Mouse (Mus musculus) spleen, postnatal 4 days (tissue): Measurements from ENCODE around the gene Bicdl1.
"Not testable (repeated sequence)": the region's sequence is repeated elsewhere in the genome, so short reads cannot be mapped to it uniquely, and the experiment has no call there.

Experiments used
- DNase-seq, 2 experiments: peaks; one replicate each; pipeline ENCODE4 v3.0.0; 2022; ENCODE audit warnings: low spot score in 2 of 2

The Bicdl1 gene

GRCm38 (mm10) chr5:115731001-115731731 lies at the start of gene Bicdl1:
Gene Bicdl1 (minus strand): TSS chr5:115731621.
- peak; percentile 67 to 89 for DNase-seq

- no peak for DNase-seq
Observed at GRCm38 (mm10) chr5:115776911-115777310, 45.5 kb upstream of the Bicdl1 start.

GRCm38 (mm10) chr5:115775350-115775749 lies 43.9 kb upstream of the Bicdl1 start:
- no peak for DNase-seq

GRCm38 (mm10) chr5:115770048-115770447 lies 38.6 kb upstream of the Bicdl1 start:
- no peak for DNase-seq

GRCm38 (mm10) chr5:115769116-115769515 lies 37.7 kb upstream of the Bicdl1 start:
- DNase-seq, result no peak

- DNase-seq, result no peak
Observed at GRCm38 (mm10) chr5:115766821-115767220, 35.4 kb upstream of the Bicdl1 start.

GRCm38 (mm10) chr5:115763981-115764380 lies 32.6 kb upstream of the Bicdl1 start:
- DNase-seq, result no peak

GRCm38 (mm10) chr5:115760903-115761302 lies 29.5 kb upstream of the Bicdl1 start:
- DNase-seq, result no peak

- no peak for DNase-seq
Observed at GRCm38 (mm10) chr5:115758431-115759180, 27.2 kb upstream of the Bicdl1 start.

- no peak for DNase-seq
Observed at GRCm38 (mm10) chr5:115757516-115757915, 26.1 kb upstream of the Bicdl1 start.

GRCm38 (mm10) chr5:115755501-115755900 lies 24.1 kb upstream of the Bicdl1 start:
- DNase-seq, result no peak

GRCm38 (mm10) chr5:115754831-115755230 lies 23.4 kb upstream of the Bicdl1 start:
- DNase-seq, result no peak

- no peak for DNase-seq
Observed at GRCm38 (mm10) chr5:115752883-115753282, 21.5 kb upstream of the Bicdl1 start.

- DNase-seq, result not testable (repeated sequence)
Observed at GRCm38 (mm10) chr5:115751916-115752315, 20.5 kb upstream of the Bicdl1 start.

- no peak for DNase-seq
Observed at GRCm38 (mm10) chr5:115748316-115748715, 16.9 kb upstream of the Bicdl1 start.

- no peak for DNase-seq
Observed at GRCm38 (mm10) chr5:115745319-115745718, 13.9 kb upstream of the Bicdl1 start.

GRCm38 (mm10) chr5:115738032-115738431 lies 6.6 kb upstream of the Bicdl1 start:
- no peak for DNase-seq

GRCm38 (mm10) chr5:115734570-115734969 lies 3.1 kb upstream of the Bicdl1 start:
- no peak for DNase-seq

GRCm38 (mm10) chr5:115732849-115733216 lies 1.4 kb upstream of the Bicdl1 start:
- no peak for DNase-seq

- peak; percentile 86 to 92 for DNase-seq
Observed at GRCm38 (mm10) chr5:115732176-115732848, 891 bp upstream of the Bicdl1 start.

GRCm38 (mm10) chr5:115731732-115732175 lies 333 bp upstream of the Bicdl1 start:
- DNase-seq, result peak in 1 of 2 experiments; percentile 62

GRCm38 (mm10) chr5:115730314-115730713 lies 1.1 kb downstream of the Bicdl1 start:
- no peak for DNase-seq
